Mouse (Mus musculus) right cerebral cortex, postnatal 10 days (tissue): Measurements from ENCODE around the gene Dclre1c.
"Not testable (repeated sequence)": the region's sequence is repeated elsewhere in the genome, so short reads cannot be mapped to it uniquely, and the experiment has no call there.

ENCODE experiments used
- DNase-seq, 2 experiments: peaks; one replicate each; pipeline ENCODE4 v3.0.0; 2021; ENCODE audit warnings: low spot score in 2 of 2

Dclre1c gene

DNA sequence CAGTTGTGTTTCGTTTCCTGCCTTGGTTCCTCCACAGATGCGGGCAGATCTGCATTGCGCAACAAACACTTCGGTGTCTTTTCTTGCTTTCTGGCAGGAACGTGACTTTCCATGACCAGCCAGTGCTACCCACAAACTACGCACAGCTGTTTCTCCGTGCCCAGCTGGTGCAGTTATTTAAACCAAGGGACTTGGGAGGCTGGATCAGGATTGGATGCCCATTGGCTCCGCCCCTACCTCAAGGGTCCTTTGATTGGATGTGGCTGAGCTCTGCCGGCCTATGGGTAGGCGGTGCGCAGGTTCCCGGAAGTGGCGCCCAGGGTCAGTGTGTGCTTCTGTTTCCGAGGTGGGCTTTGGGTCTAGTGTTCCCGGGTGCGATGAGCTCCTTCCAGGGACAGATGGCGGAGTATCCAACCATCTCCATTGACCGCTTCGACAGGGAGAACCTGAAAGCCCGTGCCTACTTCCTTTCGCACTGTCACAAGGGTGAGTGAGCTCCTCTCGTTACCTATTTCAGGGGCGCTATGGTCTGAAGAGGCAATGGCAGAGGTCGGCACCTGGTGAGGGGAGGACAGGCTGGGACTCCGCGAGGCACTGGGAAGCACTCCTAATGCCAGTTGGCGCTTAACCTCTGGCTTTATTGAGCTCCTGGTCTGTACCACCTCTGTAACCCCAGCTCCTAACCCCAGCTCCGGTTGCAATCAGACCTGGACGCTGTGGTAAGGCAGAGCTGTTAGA lies at the start of gene Dclre1c:
Dclre1c (plus strand) TSS at position 291 of the 738 bp plus-strand sequence.
- peak; percentile 95 to 96 for DNase-seq

- DNase-seq, result no peak
These were observed 36.6 kb upstream of the Dclre1c start for GRCm38 (mm10) chr2:3387105-3387860.

DNA sequence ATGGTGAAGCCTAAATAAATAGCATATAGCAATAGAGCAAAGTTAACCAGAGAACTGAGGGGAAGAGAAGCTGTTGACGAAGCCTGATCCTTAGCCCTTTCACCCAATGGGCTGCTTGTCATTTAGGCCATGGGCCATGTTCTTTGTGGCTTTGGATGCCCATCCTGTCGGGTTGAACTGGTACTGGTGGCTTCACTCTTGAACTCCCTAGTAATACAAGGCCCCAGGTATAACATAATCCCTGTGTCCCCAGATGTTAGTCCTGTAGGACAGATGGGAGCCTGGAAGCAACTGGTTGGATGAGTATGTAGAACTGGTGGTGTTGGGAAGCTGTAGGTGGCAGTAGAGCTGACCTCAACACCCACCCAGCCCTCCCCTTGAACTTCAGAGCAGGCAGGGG lies 32.0 kb upstream of the Dclre1c start:
- no peak for DNase-seq

DNA sequence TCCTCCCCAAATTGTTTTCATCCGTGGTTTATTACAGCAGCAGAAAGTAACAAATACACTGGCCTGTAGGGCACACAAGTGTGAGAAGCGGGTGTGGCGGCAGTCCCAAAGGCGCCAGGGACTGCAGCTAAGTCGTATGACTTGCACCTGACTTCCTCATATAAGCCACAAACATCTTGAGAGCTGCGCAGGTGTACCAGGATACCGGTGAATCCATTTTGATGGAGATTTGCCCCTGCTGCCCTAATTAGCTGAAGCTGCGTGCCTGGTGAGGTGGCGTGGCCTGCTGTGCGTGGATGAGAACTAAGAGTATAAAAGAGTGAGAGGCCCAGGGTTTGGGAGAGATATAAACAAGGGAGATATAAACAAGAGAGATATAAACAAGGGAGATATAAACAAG lies 26.8 kb upstream of the Dclre1c start, which contains the start of gene Olah:
Olah (minus strand) TSS at position 101 of the 400 bp plus-strand sequence.
- DNase-seq, result not testable (repeated sequence)

- DNase-seq, result no peak
These were observed 17.9 kb upstream of the Dclre1c start for GRCm38 (mm10) chr2:3405981-3406380.

GRCm38 (mm10) chr2:3407756-3408155 lies 16.2 kb upstream of the Dclre1c start:
- DNase-seq, result no peak

DNA sequence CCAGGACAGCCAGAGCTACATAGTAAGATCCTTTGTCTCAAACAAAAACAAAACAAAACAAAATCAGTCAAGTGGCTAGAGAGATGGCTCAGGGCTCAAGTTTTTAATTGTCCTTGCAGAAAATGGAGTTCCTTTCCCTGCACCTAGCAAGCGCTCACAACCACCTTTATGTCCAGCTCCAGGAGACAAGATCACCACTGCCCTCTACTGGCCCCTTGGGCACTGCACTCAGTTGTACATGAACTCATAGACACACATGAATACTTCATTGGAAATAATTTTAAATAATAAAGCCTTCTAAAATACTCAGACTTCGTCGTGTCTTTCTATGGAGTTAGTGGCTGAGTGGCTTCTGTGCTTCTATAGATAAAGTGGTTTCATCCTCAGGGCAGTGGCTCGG lies 9.7 kb upstream of the Dclre1c start:
- peak; percentile 73 to 78 for DNase-seq

GRCm38 (mm10) chr2:3415676-3416075 lies 8.3 kb upstream of the Dclre1c start:
- DNase-seq, result no peak

DNA sequence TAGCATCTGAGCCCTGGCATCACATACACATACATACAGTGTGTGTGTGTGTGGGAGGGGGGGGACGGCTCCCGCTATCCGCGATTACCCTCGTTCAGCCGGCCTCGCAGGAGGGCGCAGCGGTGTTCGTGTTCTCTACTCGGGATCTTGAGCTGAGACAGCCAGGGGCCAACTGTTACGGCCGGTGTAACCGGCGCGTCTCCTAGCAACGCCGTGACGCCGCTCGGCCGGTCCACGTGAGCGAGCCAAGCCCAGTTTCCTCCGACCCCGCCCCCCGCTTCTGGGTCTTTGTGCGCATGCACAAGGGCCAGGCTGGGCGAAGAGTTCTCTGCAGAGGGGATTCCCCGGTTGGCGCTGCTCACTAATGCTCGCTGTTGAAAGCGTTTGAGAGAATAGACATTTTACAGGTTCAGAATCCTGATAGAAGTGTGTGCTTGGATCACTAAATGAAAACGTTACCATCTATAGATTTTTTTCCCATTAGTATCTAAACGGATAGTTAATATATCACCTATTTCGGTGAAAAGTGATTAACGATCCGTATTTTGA lies 5.0 kb upstream of the Dclre1c start:
- DNase-seq, result peak; percentile 97

DNA sequence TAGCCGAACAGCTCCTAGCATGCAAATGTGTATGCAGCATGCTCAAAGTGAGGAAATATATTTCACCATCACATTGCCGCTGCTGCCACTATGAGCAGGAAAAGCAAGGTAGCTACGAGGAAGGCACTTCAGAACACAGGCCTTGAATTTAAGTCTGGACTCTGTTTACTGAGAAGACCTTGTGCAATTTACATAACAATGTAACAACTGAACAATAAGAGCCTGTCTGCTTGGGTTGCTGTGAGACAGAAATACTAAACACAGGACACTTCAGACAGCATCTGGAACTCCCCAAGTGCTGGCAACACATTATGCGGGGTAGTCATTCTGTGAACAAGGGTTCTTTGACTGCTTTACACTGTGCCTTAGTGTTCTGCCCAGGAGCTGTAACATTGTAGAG lies 3.8 kb upstream of the Dclre1c start:
- DNase-seq, result peak in 1 of 2 experiments; percentile 47

DNA sequence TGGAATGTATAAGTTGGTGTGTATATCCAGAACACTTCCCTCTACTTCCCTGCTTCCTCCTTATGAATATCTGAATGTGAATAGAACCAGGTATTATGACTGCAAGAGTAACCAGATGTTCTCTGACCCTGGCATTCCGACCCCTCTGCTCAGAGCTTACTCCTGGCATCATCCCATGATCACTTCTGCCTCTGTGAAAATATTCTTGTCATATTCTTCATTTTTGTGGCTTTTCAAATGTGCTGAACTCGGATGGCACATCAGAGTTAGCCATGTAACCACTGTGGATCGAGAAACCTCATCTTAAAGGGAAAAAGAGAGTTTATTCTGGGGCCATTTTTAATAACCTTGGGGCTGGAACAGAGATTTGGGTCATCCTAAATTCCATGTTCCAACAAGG lies 1.4 kb upstream of the Dclre1c start, which contains the start of gene Meig1:
Meig1 (minus strand) TSS at position 101 of the 400 bp plus-strand sequence.
- no peak for DNase-seq

GRCm38 (mm10) chr2:3424579-3424910 lies 614 bp downstream of the Dclre1c start:
- no peak for DNase-seq

DNA sequence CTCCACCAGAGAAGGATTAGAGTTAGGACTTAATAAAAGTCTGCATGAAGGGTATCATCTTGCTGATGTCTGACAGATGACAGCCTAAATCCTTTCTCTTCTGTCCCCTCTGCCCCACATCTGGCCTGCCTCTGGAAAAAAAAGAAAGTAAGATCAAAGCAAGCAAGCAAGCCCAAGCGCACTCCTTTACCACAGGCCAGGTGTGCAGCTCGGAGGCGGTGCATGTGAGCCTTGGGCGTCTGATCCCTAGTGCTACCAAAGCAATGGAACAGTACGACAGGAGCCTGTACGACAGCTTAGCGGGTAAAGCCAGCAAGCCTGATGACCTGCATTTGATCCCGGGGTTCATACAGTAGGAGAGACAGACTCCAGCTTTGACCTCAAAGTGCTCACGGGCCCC lies 7.0 kb downstream of the Dclre1c start:
- DNase-seq, result no peak

DNA sequence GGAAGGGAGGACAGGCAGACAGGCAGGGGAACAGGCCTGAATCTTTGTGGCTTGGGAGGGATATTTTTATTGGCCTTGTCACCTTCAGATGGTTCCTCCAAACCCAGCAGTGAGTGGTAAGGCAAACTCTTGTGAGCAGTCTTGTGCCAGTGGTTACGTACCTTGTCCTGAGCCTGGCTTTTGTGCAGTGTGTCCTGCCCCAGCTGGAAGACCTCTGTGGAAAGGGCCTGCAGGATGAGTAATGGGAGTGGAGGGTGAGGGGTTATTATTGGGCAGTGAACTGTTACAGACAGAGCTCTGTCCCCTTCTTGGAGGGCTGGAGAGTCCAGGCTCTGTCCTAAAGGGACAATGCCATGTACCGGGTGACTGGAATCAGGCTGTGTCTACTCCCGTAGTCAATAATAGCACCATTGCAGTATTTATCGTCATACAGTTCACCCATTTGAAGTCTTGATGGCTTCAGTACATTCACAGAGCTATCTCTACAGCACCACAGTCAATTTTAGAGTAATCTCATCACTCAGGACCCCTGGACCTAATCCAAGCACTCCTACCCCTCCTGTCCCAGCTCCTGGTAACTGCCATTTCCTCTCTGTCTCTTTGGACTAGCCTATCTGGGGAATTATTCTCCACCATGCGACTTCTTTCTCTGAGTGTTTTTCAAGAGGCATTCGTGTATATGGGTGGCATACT lies 11.6 kb downstream of the Dclre1c start:
- no peak for DNase-seq

- no peak for DNase-seq
These were observed 14.0 kb downstream of the Dclre1c start for GRCm38 (mm10) chr2:3437956-3438355.

GRCm38 (mm10) chr2:3444206-3444605 lies 20.3 kb downstream of the Dclre1c start:
- DNase-seq, result no peak

GRCm38 (mm10) chr2:3445984-3446383 lies 22.1 kb downstream of the Dclre1c start:
- DNase-seq, result no peak

- DNase-seq, result peak; percentile 43 to 70
These were observed 25.5 kb downstream of the Dclre1c start for GRCm38 (mm10) chr2:3449431-3449830.

DNA sequence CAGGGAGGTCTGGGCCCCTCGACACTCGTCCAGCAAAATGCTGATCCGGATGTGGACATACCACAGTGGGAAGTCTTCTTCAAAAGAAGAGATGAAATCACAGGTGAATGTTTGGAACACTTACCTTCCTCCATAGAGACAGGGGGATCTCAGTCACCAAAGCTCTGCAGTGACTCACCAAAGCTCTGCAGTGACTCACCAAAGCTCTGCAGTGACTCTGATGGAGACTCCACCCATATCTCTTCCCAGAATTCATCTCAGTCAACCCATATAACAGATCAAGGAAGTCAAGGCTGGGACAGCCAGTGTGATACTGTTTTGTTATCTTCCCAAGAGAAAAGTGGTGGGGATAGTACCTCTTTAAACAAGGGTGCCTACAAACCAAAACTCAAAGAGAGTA lies 29.2 kb downstream of the Dclre1c start:
- DNase-seq, result no peak

- no peak for DNase-seq
These were observed 32.7 kb downstream of the Dclre1c start for GRCm38 (mm10) chr2:3456590-3456989.

DNA sequence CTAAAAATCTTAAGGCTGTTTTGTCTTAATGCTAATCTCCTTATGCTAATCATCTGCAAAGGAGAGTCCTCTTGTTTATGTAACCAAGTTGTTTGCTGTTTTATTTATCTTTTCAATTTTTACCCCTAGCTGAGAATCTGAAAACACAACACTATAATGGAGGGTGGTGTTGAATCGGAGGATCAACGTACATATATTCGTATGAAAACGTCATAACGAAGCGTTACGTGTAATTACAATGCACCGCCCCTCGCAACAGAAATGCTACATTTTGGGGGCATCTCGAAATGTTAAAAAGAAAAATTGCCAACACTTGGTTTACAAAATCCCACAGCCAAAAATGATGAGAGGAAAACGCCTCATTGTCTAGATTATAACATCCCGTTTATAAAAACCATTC lies 50.0 kb downstream of the Dclre1c start:
- no peak for DNase-seq

- peak; percentile 79 to 81 for DNase-seq
These were observed 50.5 kb downstream of the Dclre1c start for GRCm38 (mm10) chr2:3474361-3474805.
